9 mouse cellular contexts compared by ENCODE assay signal in genomic region chr4:21930971-21931771, GRCm38 (mm10). TPM values are rescaled to one million over a fixed set of nuclear protein-coding genes. Genes with fewer than 3 reads are reported as not detected.
DNase-seq lines count a peak whose midpoint lies in the region; ATAC-seq and TF ChIP-seq lines count a peak whose summit lies in the region.
"Had no signal": no experiment of that assay in that cellular context is flagged by ENCODE, and none has a peak within 500 bp of the region (broad histone marks: within the 10 kb centered on the region; RNA-seq: fewer than 3 reads in every experiment).

Gene Faxc, plus strand, starts transcription at chr4:21931329.

- WGBS in thymus, adult 2 months: 2% methylated on average over 83 of the region's 83 CpGs
- WGBS in embryonic facial prominence, embryonic 13.5 days: under 1% methylated on average over 65 of the region's 83 CpGs
- WGBS in kidney, adult 2 months: 1% methylated on average over 83 of the region's 83 CpGs
- under 1% methylated on average over 78 of the region's 83 CpGs for WGBS in limb, embryonic 12.5 days
- under 1% methylated on average over 83 of the region's 83 CpGs for WGBS in midbrain, embryonic 15.5 days

- DNase-seq in thymus, postnatal 4 days: peak; percentile 32
- DNase-seq in thymus, adult 2 months: no peak
- peak; percentile 14 for DNase-seq in heart, adult 8-10 months (ENCODE audit: low spot score)
- peak; percentile 35 for DNase-seq in kidney, adult 2 months

- TF ChIP-seq POLR2A in thymus, adult 2 months (IDR thresholded peaks at IDR 0.05; ENCODE audit: control insufficient read depth, extremely low read depth, insufficient read depth, low read length, poor library complexity): no peak
- no peak for TF ChIP-seq POLR2A in kidney, adult 2 months (IDR thresholded peaks at IDR 0.05; ENCODE audit: low read depth, low read length)
- no peak for TF ChIP-seq POLR2A in testis, adult 2 months (IDR thresholded peaks at IDR 0.05; ENCODE audit: control insufficient read depth, low read depth, low read length)

- H3K4me1 ChIP-seq in thymus, adult 2 months (replicated peaks; ENCODE audit: control insufficient read depth, insufficient read depth, low read length): no peaks in the 10 kb centered on the region
- peaks cover 20% of the 10 kb centered on the region for H3K4me1 ChIP-seq in embryonic facial prominence, embryonic 13.5 days
- H3K4me1 ChIP-seq in kidney, adult 2 months (ENCODE audit: control insufficient read depth, insufficient read depth, low read length): no peaks in the 10 kb centered on the region
- peaks cover 10% of the 10 kb centered on the region for H3K4me1 ChIP-seq in limb, embryonic 12.5 days (replicated peaks)
- H3K4me1 ChIP-seq in midbrain, embryonic 15.5 days: peaks cover 27% of the 10 kb centered on the region
- H3K4me1 ChIP-seq in testis, adult 2 months (ENCODE audit: control insufficient read depth, insufficient read depth, low read length): peaks cover 7% of the 10 kb centered on the region

- no peak within 1 kb of the TSS for H3K27ac ChIP-seq in thymus, adult 2 months (ENCODE audit: control insufficient read depth, insufficient read depth, low read length)
- H3K27ac ChIP-seq in embryonic facial prominence, embryonic 13.5 days: peak within 1 kb of the TSS; percentile 87
- H3K27ac ChIP-seq in kidney, adult 2 months (ENCODE audit: insufficient read depth, low read depth, low read length): no peak within 1 kb of the TSS
- peak within 1 kb of the TSS; percentile 87 for H3K27ac ChIP-seq in limb, embryonic 12.5 days
- peak within 1 kb of the TSS; percentile 97 for H3K27ac ChIP-seq in midbrain, embryonic 15.5 days
- H3K27ac ChIP-seq in testis, adult 2 months (ENCODE audit: control insufficient read depth, insufficient read depth, low read depth, low read length): no peak within 1 kb of the TSS

- H3K4me3 ChIP-seq in thymus, adult 2 months (ENCODE audit: control insufficient read depth, insufficient read depth, low read length): no peak within 1 kb of the TSS
- H3K4me3 ChIP-seq in embryonic facial prominence, embryonic 13.5 days: peak within 1 kb of the TSS; percentile 81
- H3K4me3 ChIP-seq in kidney, adult 2 months (ENCODE audit: insufficient read depth, low read depth, low read length): peak within 1 kb of the TSS; percentile 64
- peak within 1 kb of the TSS; percentile 76 for H3K4me3 ChIP-seq in limb, embryonic 12.5 days (replicated peaks)
- peak within 1 kb of the TSS; percentile 72 for H3K4me3 ChIP-seq in midbrain, embryonic 15.5 days
- H3K4me3 ChIP-seq in testis, adult 2 months (ENCODE audit: control insufficient read depth, low read depth, low read length): peak within 1 kb of the TSS; percentile 73

- no peaks in the 10 kb centered on the region for H3K36me3 ChIP-seq in thymus, adult 2 months (ENCODE audit: control insufficient read depth, insufficient read depth, low read length)
- H3K36me3 ChIP-seq in embryonic facial prominence, embryonic 13.5 days: no peaks in the 10 kb centered on the region
- H3K36me3 ChIP-seq in kidney, adult 2 months (ENCODE audit: control insufficient read depth, insufficient read depth, low read length): no peaks in the 10 kb centered on the region
- 0 out of 2 replicates have a peak, but pooled peaks cover 3% of the 10 kb centered on the region for H3K36me3 ChIP-seq in limb, embryonic 12.5 days
- no peaks in the 10 kb centered on the region for H3K36me3 ChIP-seq in midbrain, embryonic 15.5 days (replicated peaks)
- H3K36me3 ChIP-seq in testis, adult 2 months (ENCODE audit: control insufficient read depth, insufficient read depth, low read length): no peaks in the 10 kb centered on the region
- H3K36me3 ChIP-seq: G1E had no signal

- peak within 1 kb of the TSS; percentile 94 for H3K9ac ChIP-seq in embryonic facial prominence, embryonic 13.5 days
- peak within 1 kb of the TSS; percentile 97 for H3K9ac ChIP-seq in limb, embryonic 12.5 days (replicated peaks)
- peak within 1 kb of the TSS; percentile 95 for H3K9ac ChIP-seq in midbrain, embryonic 15.5 days

- H3K4me2 ChIP-seq in embryonic facial prominence, embryonic 13.5 days: peak within 1 kb of the TSS; percentile 77
- peak within 1 kb of the TSS; percentile 73 for H3K4me2 ChIP-seq in limb, embryonic 12.5 days
- H3K4me2 ChIP-seq in midbrain, embryonic 15.5 days: peak within 1 kb of the TSS; percentile 68

- H3K9me3 ChIP-seq in embryonic facial prominence, embryonic 13.5 days: no peaks in the 10 kb centered on the region
- H3K9me3 ChIP-seq in limb, embryonic 12.5 days: no peaks in the 10 kb centered on the region
- no peaks in the 10 kb centered on the region for H3K9me3 ChIP-seq in midbrain, embryonic 15.5 days
- H3K9me3 ChIP-seq: G1E had no signal

- no peaks in the 10 kb centered on the region; the same call in none of the 2 replicates for H3K27me3 ChIP-seq in thymus, adult 2 months (ENCODE audit: control insufficient read depth, insufficient read depth, low read length)
- H3K27me3 ChIP-seq in embryonic facial prominence, embryonic 13.5 days: no peaks in the 10 kb centered on the region
- H3K27me3 ChIP-seq in kidney, adult 2 months (replicated peaks; ENCODE audit: control insufficient read depth, insufficient read depth, low read length): peaks cover 2% of the 10 kb centered on the region; the same call in 1 of the 2 replicates
- H3K27me3 ChIP-seq in limb, embryonic 12.5 days: no peaks in the 10 kb centered on the region
- H3K27me3 ChIP-seq in midbrain, embryonic 15.5 days (replicated peaks): no peaks in the 10 kb centered on the region
- H3K27me3 ChIP-seq in testis, adult 2 months (ENCODE audit: control insufficient read depth, insufficient read depth, low read length): no peaks in the 10 kb centered on the region

- peak; percentile 77 for ATAC-seq in embryonic facial prominence, embryonic 13.5 days (ENCODE audit: insufficient number of reproducible peaks, insufficient read depth, low FRiP score, low TSS enrichment, low read depth)
- peak; percentile 89 for ATAC-seq in limb, embryonic 12.5 days (ENCODE audit: insufficient number of reproducible peaks, insufficient read depth, low FRiP score, low TSS enrichment, low read depth)
- peak; percentile 90 for ATAC-seq in midbrain, embryonic 15.5 days (replicated peaks)

- TF ChIP-seq CTCF in thymus, adult 2 months (IDR thresholded peaks at IDR 0.05; ENCODE audit: borderline replicate concordance, control insufficient read depth, extremely low read depth, insufficient read depth, low read length, poor library complexity): no peak
- no peak for TF ChIP-seq CTCF in kidney, adult 2 months (conservative IDR thresholded peaks at IDR 0.05; ENCODE audit: insufficient read depth, insufficient read length, low read depth, low read length)
- TF ChIP-seq CTCF in testis, adult 2 months (IDR thresholded peaks at IDR 0.05; ENCODE audit: control insufficient read depth, insufficient read depth, insufficient replicate concordance, low read depth, low read length): no peak

RNA-seq across cellular contexts. Expression of gene Faxc, which starts in this region (rescaled TPM):
- polyA plus RNA-seq in thymus, adult 2 months (2012; rRNA removed): 0.33 and 0.40 TPM in 2 replicates
- polyA plus RNA-seq in embryonic facial prominence, embryonic 13.5 days (2015; fragmentation: Nextera tagmentation; extraction: Ambion mirVana): 7.7 and 8.3 TPM in 2 replicates
- total RNA-seq in heart, adult 8-10 months (2022): 1 to 10 TPM; 1.4 to 2.0 (median 1.6) TPM
- polyA plus RNA-seq in kidney, adult 2 months (2012; rRNA removed): 0.20 and 0.22 TPM in 2 replicates
- polyA plus RNA-seq in limb, embryonic 12.5 days (2016; fragmentation: Nextera tagmentation; extraction: Ambion mirVana): 11.6 and 14.5 TPM in 2 replicates
- 20.7 and 22.5 TPM in 2 replicates for polyA plus RNA-seq in midbrain, embryonic 15.5 days (2015; fragmentation: Nextera tagmentation; extraction: Ambion mirVana)
- 1.5 and 2.2 TPM in 2 replicates for polyA plus RNA-seq in testis, adult 2 months (2012; rRNA removed)
- polyA plus RNA-seq: G1E had no signal

Comparison
In these comparisons a context has a peak if more than half of its experiments do, and no peak if none do; other contexts are left out.
1. Peak in DNase-seq and H3K4me3 ChIP-seq in kidney, adult 2 months; RNA of the gene not detected or under 1 TPM.
2. H3K27ac ChIP-seq: peak in embryonic facial prominence, embryonic 13.5 days (single experiment), limb, embryonic 12.5 days (single experiment) and midbrain, embryonic 15.5 days (single experiment); none in thymus, adult 2 months (single experiment), kidney, adult 2 months (single experiment) and testis, adult 2 months (single experiment).
3. Peak in every context shown above with its lines, with median percentiles within 50 percentile points of each other: ATAC-seq, H3K4me2 ChIP-seq and H3K9ac ChIP-seq.